Mouse (Mus musculus) neural tube, embryonic 12.5 days (tissue): ENCODE measurements around the gene Med20. TPM values are rescaled to one million over a fixed set of nuclear protein-coding genes. Genes with fewer than 3 reads are reported as not detected.

Experiments used
- ATAC-seq: fragments of 200-750 bp; cut with Nextera tagmentation; 2 replicates; pipeline ENCODE4 v1.8.0; 2017; ENCODE audit warnings: low read depth, mild to moderate bottlenecking, moderate TSS enrichment, moderate library complexity; ENCODE audit not compliant: low FRiP score
- H3K27ac ChIP-seq: fragments of 300-500 bp; sonication (generic); 2 replicates; pipeline ENCODE4 v1.5.1; 2016
- H3K27me3 ChIP-seq: fragments of 300-500 bp; sonication (generic); replicated peaks from 2 replicates; pipeline ENCODE4 v1.6.1; 2016; ENCODE audit warnings: mild to moderate bottlenecking
- H3K36me3 ChIP-seq: fragments of 300-500 bp; sonication (generic); 2 replicates; pipeline ENCODE4 v1.6.1; 2016; ENCODE audit warnings: mild to moderate bottlenecking
- H3K4me1 ChIP-seq: fragments of 300-500 bp; sonication (generic); 2 replicates; pipeline ENCODE4 v1.6.1; 2016
- H3K4me2 ChIP-seq: fragments of 300-500 bp; sonication (generic); replicated peaks from 2 replicates; pipeline ENCODE4 v1.6.1; 2016; ENCODE audit warnings: mild to moderate bottlenecking
- H3K4me3 ChIP-seq: fragments of 300-500 bp; sonication (generic); 2 replicates; pipeline ENCODE4 v1.5.1; 2016
- H3K9ac ChIP-seq: fragments of 300-500 bp; sonication (generic); 2 replicates; pipeline ENCODE4 v1.6.1; 2016; ENCODE audit warnings: mild to moderate bottlenecking
- H3K9me3 ChIP-seq: fragments of 300-500 bp; sonication (generic); 2 replicates; pipeline ENCODE4 v1.6.1; 2016; ENCODE audit warnings: mild to moderate bottlenecking
- WGBS: fragments of 180-500 bp; shearing (Covaris S2); methylation state at CpG from one replicate; pipeline ENCODE4 v1.1.7; 2016; 5-methylcytosine and 5-hydroxymethylcytosine counted together
- polyA plus RNA-seq: library from polyadenylated mRNA; unstranded; fragments of >200 nt; fragmentation: Nextera tagmentation; extraction: Ambion mirVana; gene quantifications from 2 replicates; pipeline ENCODE4 v1.2.1, GENCODE M21; 2016

Med20 gene
- polyA plus RNA-seq, 1 experiment from 2014 or later, result 41.6 TPM

DNA sequence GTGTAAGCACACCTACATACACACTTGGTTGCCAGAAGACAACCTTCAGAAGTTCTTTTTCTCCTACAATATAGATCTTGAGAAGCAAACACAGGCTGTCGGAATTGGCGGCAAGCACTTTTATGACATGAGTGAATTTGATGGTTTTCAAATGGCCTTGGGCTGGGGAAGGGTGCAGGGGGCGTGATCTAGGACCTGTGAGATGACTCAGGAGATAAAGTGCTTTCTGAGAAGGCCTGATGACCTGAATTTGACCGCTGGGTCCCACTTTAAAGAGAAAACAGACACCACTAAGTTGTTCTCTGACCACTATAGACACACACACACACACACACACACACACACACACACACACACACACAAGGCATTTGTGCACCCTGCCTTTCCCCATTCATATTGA is 30.4 kb upstream of the Med20 start:
- Histone ChIP-seq H3K9ac (no peak overlapping the region), H3K4me1 (no peaks in the 10 kb centered on the region), H3K27ac (no peak overlapping the region), H3K4me3 (no peak overlapping the region), H3K27me3 (no peaks in the 10 kb centered on the region), H3K4me2 (no peak overlapping the region), H3K9me3 (no peaks in the 10 kb centered on the region), H3K36me3 (no peaks in the 10 kb centered on the region)
- WGBS, result 86% methylated on average over 4 of the region's 4 CpGs
- ATAC-seq, result no peak

DNA sequence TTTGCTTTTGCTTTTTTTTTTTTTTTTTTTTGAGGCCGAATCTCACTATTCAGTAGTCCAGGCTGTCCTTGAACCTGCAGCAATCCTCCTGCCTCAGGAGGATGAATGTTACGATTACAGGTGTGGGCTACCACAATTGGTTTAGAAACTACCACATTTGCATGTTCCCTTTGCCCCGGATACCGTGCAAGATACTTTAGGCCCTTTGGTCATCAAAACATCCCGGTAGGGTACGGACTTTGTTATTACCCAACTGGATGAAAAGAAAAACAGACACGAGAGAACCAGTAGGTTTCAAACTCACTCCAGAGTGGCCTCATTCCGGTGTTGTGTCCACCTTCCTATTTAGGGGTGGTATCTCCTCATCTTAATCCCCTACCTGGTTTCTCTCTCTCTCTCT is 22.9 kb upstream of the Med20 start:
- ATAC-seq, result no peak
- Histone ChIP-seq H3K4me2 (no peak overlapping the region), H3K27me3 (no peaks in the 10 kb centered on the region), H3K9me3 (no peaks in the 10 kb centered on the region), H3K4me3 (no peak overlapping the region), H3K36me3 (no peaks in the 10 kb centered on the region), H3K4me1 (no peaks in the 10 kb centered on the region), H3K27ac (no peak overlapping the region), H3K9ac (no peak overlapping the region)
- WGBS, result 87% methylated on average over 8 of the region's 8 CpGs

DNA sequence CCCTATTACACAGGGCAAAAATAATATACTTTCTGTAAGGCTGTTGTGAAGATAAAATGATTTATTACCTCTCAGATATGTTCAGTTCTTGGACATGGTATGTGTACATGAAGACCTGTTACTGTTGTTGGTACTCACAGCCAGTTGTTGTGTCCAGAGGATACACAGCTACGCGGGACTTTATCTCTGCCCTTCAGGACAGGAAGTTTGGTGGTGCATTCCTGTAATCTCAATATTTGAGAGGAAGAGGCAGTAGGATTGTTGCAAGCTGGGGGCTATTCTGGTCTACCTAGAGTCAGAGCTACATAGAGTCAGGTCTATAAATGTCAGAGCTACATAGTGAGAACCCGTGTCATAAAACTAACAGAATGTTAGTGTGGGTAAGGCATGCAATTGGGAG is 20.3 kb upstream of the Med20 start:
- no peak for ATAC-seq
- H3K9ac ChIP-seq, result no peak overlapping the region
- WGBS, result 90% methylated on average over 3 of the region's 3 CpGs
- H3K27ac ChIP-seq, result no peak overlapping the region
- H3K4me3 ChIP-seq, result no peak overlapping the region
- no peaks in the 10 kb centered on the region for H3K9me3 ChIP-seq
- H3K4me2 ChIP-seq, result no peak overlapping the region
- no peaks in the 10 kb centered on the region for H3K36me3 ChIP-seq
- no peaks in the 10 kb centered on the region for H3K27me3 ChIP-seq
- H3K4me1 ChIP-seq, result peaks cover 22% of the 10 kb centered on the region

DNA sequence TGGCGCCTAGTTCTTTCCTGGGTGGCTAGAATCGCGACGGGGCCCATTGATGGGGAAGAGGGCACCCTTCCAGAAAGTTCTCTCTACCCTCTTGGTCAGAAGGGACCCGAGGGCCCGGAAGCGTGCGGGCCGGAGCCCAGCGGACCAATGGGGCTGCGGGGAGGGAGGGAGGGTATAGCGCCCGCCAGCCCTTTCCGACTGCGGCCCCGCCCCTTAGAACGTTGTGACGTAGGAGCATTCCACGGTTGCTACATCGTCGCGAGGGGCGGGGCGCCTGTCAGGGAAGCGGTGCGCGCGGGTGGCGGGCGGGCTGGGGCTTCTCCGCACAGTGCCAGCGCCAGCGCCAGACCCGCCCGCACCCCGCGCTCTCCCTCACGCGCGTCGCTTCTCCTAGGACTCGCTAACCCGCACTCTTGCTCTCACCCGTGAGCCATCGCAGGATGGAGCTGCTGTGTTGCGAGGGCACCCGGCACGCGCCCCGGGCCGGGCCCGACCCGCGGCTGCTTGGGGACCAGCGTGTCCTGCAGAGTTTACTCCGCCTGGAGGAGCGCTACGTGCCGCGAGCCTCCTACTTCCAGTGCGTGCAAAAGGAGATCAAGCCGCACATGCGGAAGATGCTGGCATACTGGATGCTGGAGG is 18.0 kb upstream of the Med20 start:
- peak; percentile 83 for ATAC-seq
- peaks cover 38% of the 10 kb centered on the region for H3K4me1 ChIP-seq
- WGBS, result under 1% methylated on average over 63 of the region's 63 CpGs

DNA sequence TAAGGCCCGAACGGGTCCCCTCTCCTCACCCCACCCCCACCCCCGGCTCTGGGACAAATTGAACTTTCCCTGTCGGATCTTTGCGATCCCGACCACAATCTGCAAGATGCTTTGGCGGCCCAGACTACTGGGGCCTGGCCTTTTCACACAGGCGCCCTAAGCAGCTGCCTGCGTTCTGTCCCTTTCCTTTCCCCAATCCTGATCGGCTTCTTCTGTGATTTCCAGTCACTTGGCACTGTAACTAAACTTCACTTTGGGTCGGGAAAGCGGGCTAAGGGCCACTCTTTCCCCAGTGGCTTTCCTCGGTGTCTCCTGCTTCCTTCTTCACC is 17.6 kb upstream of the Med20 start:
- H3K27ac ChIP-seq, result peak overlapping the region; percentile 26; the same call in 1 of the 2 replicates
- ATAC-seq, result no peak; the same call in 1 of the 2 replicates
- peaks cover 7% of the 10 kb centered on the region for H3K36me3 ChIP-seq
- peak overlapping the region; percentile 72 for H3K4me3 ChIP-seq
- no peaks in the 10 kb centered on the region for H3K9me3 ChIP-seq
- under 1% methylated on average over 13 of the region's 13 CpGs for WGBS
- H3K4me1 ChIP-seq, result peaks cover 38% of the 10 kb centered on the region
- H3K4me2 ChIP-seq, result peak overlapping the region; percentile 91
- H3K27me3 ChIP-seq, result no peaks in the 10 kb centered on the region
- H3K9ac ChIP-seq, result peak overlapping the region; percentile 75

More for the DNA sequence above, 18.0 kb upstream of the Med20 start:
- Histone ChIP-seq H3K36me3 (peaks cover 2% of the 10 kb centered on the region), H3K9me3 (no peaks in the 10 kb centered on the region), H3K27ac (peak overlapping the region; percentile 26; the same call in 1 of the 2 replicates), H3K4me2 (peak overlapping the region; percentile 91), H3K27me3 (no peaks in the 10 kb centered on the region), H3K4me3 (peak overlapping the region; percentile 72), H3K9ac (peak overlapping the region; percentile 75)

DNA sequence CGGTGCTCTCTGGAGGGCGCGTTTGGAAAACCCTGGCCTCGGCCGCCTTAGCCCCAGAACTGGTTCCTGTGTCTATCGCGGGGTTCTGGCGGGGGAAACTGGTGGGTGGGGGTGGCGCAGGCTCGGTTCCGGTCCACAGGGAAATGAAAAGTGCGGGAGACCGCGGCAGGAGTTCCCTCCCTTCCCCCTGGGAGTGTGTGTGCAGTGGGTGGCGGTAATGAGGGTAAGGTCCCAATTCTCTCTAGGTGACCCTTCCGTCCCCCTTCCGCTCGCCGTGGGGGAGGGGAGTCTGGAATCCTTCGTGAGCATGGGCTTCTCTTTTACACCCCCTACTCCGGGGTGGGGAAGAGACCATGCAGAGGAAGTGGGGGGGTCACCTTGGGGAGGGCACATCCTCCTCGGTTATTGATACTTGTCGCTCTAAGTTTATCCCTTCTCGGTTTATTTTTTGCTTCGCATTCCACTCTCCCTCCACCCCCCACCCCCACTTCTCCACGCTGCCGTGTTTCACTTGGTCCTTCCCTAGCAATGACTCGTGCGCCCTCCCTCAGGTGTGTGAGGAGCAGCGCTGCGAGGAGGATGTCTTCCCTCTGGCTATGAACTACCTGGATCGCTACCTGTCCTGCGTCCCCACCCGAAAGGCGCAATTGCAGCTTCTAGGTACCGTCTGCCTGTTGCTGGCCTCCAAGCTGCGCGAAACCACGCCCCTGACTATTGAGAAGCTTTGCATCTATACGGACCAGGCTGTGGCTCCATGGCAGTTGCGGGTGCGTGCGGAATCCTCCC is 17.0 kb upstream of the Med20 start:
- H3K4me1 ChIP-seq, result peaks cover 38% of the 10 kb centered on the region
- under 1% methylated on average over 43 of the region's 43 CpGs for WGBS
- no peak for ATAC-seq

DNA sequence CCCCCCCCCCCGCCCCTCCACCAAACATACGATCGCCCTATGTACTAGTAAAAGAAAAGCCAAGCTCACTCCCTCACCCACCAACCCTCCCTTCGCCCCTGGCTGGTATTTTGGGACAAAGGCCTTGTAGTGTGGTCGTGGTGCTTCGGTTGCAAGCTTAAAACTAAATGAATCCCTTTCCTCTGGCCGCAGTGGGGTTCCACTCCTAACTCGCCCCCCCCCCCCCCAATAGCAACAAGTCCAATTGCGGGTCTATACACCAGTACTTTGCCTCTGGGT is 16.5 kb upstream of the Med20 start:
- H3K36me3 ChIP-seq, result peaks cover 18% of the 10 kb centered on the region
- H3K27ac ChIP-seq, result peak overlapping the region; percentile 72
- H3K9me3 ChIP-seq, result no peaks in the 10 kb centered on the region
- peak overlapping the region; percentile 75 for H3K9ac ChIP-seq
- peak overlapping the region; percentile 72 for H3K4me3 ChIP-seq
- 0% methylated on average over 7 of the region's 9 CpGs for whole genome bisulfite sequencing
- H3K4me1 ChIP-seq, result peaks cover 38% of the 10 kb centered on the region
- no peaks in the 10 kb centered on the region for H3K27me3 ChIP-seq
- H3K4me2 ChIP-seq, result peak overlapping the region; percentile 91
- ATAC-seq, result no peak

More for the DNA sequence above, 17.0 kb upstream of the Med20 start:
- H3K9me3 ChIP-seq, result no peaks in the 10 kb centered on the region
- peak overlapping the region; percentile 21; the same call in 1 of the 2 replicates for H3K27ac ChIP-seq
- H3K9ac ChIP-seq, result peak overlapping the region; percentile 75
- H3K4me2 ChIP-seq, result peak overlapping the region; percentile 91
- H3K36me3 ChIP-seq, result peaks cover 13% of the 10 kb centered on the region
- no peaks in the 10 kb centered on the region for H3K27me3 ChIP-seq
- H3K4me3 ChIP-seq, result peak overlapping the region; percentile 72

DNA sequence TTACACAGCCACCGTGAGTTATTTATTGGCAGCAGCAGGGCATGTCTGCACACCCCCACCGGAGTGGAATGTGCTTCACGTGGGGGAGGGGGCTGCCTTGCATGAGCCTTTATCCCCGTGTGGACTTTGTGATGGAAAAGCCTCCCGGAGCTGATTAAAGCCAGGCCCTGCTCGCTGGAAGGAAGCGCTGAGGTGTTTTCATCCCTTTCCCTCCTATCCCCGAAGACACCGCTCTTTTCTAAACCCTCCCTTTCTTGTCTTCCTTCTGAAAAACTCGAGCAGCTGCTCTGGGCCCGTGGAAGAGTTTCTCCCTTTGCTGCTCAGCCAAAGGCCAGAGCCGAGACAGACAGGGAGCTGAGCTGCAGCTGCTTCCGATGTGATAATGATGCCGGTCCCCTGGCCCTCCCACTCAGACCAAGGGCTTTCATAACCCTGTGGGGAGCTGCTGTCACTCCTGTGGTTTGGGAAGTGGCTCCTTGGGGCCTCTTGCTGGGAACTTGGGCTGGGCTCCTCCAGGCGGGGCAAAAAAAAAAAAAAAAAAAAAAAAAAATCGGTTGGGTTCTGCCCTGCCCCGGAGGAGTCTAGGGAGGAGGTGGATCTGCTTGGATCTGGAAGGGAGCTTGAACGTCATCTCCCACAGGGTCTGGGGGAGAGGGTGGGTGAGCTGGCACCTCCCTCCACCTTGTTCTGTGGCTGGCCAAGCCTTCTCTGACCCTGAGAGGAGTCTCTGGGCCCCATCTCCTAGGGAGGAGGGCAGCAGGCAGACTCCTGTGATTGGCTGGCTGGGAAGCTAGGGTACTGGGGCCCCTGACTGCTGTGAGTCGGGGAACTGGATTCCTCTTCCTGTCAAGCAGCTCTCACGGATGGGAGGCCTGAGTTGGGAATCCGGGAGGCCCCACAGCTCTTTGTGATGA is 15.9 kb upstream of the Med20 start:
- peak overlapping the region; percentile 91 for H3K4me2 ChIP-seq
- H3K9ac ChIP-seq, result peak overlapping the region; percentile 75
- H3K9me3 ChIP-seq, result no peaks in the 10 kb centered on the region
- peak overlapping the region; percentile 72 for H3K27ac ChIP-seq
- peak overlapping the region; percentile 72 for H3K4me3 ChIP-seq
- no peaks in the 10 kb centered on the region for H3K27me3 ChIP-seq
- peak; percentile 30 for ATAC-seq
- WGBS, result 1% methylated on average over 21 of the region's 21 CpGs
- peaks cover 38% of the 10 kb centered on the region for H3K4me1 ChIP-seq
- H3K36me3 ChIP-seq, result peaks cover 23% of the 10 kb centered on the region

DNA sequence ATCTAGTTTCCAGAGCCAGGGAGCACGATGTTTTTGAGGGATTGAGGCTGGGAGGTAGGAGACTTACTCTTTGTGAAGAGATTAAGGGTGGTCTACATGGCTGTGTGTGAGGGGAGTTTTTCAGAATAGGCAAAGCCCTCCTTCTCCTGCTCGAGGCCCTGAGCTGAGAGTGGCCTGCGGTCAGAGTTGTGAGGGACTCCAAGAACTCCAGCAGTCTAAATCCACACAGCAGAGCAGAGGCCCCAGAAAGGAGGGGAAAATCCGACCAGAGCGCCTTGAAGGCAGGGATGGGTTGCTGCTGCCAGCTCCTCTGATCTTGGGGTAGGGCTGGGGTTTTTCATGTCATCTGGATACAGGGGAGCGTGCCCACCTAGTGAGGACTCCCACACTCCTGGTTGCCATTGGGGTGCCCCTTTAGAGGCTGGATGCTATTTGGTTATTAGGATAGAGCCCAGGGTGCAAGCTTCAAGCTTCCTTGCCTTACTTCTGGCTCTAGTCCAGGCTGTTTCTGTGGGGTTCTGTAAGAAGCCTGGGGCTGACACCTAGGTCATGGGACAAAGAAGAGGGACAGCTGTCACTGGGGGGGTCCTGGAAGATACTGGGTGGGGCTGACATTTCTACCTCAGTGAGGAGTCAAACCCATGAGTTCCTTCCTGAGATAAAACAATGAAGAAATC is 15.1 kb upstream of the Med20 start:
- Histone ChIP-seq H3K4me2 (peak overlapping the region; percentile 91), H3K27me3 (no peaks in the 10 kb centered on the region), H3K36me3 (peaks cover 31% of the 10 kb centered on the region), H3K4me1 (peaks cover 38% of the 10 kb centered on the region), H3K9ac (peak overlapping the region; percentile 75), H3K9me3 (no peaks in the 10 kb centered on the region), H3K4me3 (peak overlapping the region; percentile 72), H3K27ac (peak overlapping the region; percentile 72; the same call in 1 of the 2 replicates)
- ATAC-seq, result no peak
- 27% methylated on average over 6 of the region's 6 CpGs for WGBS

DNA sequence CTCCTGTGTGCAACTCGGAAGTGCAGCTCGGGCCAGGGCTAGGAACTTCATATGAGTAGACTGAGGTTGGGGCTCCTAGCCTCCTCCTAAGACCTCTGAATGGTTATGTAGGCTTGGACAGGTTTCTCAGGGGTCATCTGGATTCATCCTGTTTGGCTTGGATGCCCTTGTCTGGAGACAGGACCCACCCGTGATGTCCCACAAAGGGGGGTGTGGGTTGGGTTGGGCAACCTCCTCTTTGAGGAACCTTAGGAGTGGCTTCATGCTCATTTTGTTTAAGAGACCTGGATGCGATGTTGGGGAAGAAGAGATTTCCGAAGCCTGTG is 14.6 kb upstream of the Med20 start:
- 81% methylated on average over 5 of the region's 5 CpGs for WGBS
- peaks cover 38% of the 10 kb centered on the region for H3K4me1 ChIP-seq
- H3K9me3 ChIP-seq, result no peaks in the 10 kb centered on the region

DNA sequence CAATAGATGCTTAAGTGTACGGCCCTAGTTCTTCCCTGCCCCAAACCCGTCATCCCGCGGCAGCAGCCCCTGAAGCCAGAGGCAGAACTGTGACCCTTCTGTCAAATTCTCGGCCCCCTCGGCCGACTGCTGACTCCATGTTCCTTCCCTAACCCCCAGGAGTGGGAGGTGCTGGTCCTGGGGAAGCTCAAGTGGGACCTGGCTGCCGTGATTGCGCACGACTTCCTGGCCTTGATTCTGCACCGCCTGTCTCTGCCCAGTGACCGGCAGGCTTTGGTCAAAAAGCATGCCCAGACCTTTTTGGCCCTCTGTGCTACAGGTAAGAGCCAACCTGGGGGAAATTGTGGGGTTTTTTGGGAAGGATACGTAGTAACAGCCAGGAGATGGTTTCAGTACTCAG is 14.1 kb upstream of the Med20 start:
- no peak for ATAC-seq
- H3K9ac ChIP-seq, result 0 out of 2 replicates have a peak overlapping the region, but pooled peaks have one; percentile 75

More for the DNA sequence above, 14.6 kb upstream of the Med20 start:
- Histone ChIP-seq H3K27ac (no peak overlapping the region), H3K36me3 (peaks cover 36% of the 10 kb centered on the region), H3K4me2 (peak overlapping the region; percentile 91), H3K27me3 (no peaks in the 10 kb centered on the region), H3K9ac (peak overlapping the region; percentile 75; the same call in 1 of the 2 replicates), H3K4me3 (no peak overlapping the region)
- no peak for ATAC-seq

More for the DNA sequence above, 14.1 kb upstream of the Med20 start:
- Histone ChIP-seq H3K9me3 (no peaks in the 10 kb centered on the region), H3K4me1 (peaks cover 38% of the 10 kb centered on the region), H3K4me3 (no peak overlapping the region), H3K27me3 (no peaks in the 10 kb centered on the region), H3K36me3 (peaks cover 41% of the 10 kb centered on the region), H3K27ac (no peak overlapping the region), H3K4me2 (peak overlapping the region; percentile 24)
- WGBS, result 82% methylated on average over 13 of the region's 13 CpGs
